Mouse (Mus musculus) cerebellum, adult 11 months (tissue): ENCODE results near the gene Mybbp1a.
A peak's percentile ranks its signal among the peaks of the same experiment; 100 is the strongest.

Experiments used
- DNase-seq: peaks from one replicate; pipeline ENCODE4 v3.0.0; 2022

Mybbp1a gene

DNA sequence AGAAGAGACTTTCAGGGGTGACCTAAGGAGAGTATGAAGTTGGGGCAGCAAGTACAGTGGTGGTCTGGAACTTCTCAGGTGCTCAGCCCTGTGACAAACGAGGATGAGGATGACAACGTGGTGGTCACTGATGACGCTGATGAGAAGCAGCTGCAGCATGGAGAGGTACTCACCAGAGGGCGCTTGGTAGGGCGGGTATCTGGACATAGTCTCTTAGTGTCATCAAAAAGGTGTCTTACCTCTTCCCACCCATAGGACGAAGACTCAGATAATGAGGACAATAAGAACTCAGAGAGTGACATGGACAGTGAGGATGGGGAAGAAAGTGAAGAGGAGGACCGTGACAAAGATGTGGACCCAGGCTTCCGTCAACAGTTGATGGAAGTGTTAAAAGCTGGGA is 6.3 kb downstream of the Mybbp1a start:
- no peak for DNase-seq

- DNase-seq, result no peak
Measured at GRCm38 (mm10) chr11:72452140-72452665, 11.0 kb downstream of the Mybbp1a start.

DNA sequence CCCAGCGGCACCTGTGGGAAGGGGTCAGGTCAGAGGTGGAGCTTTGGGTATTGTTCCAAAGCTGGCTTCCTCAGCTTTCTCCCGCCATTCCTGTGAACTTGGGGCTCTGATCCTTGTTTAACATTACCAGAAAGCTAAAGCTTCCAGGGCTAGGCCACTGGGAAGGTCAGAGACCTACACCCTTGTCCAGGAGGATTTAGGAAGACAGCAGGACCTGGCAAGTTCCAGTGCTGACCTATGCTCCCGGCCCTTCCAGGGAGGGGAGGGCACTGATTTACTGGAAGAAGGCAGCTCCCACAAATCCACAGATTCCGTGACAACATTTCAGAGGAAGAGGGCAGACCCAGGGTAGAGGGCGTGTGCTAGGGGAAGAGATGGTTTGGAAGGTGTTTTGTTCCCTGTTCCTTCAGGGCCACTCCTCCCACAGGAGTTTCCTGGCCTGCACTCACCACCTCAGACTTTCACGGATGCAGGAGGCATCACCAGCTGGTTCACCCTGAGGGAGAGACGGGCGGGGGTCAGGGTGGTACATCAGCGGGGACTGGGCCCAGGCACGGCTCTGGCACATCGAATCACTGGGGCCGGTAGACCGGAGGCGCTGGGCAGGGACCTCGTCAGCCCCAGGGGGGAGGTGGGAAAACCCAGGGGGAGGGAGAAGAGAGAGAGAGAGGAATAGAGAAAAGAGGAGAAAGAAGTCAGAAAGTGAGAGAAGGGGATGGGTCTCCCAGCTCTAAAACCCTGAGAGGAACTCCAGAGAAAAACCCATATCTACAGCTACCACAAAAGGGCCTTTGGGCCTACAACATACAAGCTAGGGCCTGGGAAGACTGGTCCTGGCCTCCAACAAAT is 12.2 kb downstream of the Mybbp1a start:
- DNase-seq, result no peak

DNA sequence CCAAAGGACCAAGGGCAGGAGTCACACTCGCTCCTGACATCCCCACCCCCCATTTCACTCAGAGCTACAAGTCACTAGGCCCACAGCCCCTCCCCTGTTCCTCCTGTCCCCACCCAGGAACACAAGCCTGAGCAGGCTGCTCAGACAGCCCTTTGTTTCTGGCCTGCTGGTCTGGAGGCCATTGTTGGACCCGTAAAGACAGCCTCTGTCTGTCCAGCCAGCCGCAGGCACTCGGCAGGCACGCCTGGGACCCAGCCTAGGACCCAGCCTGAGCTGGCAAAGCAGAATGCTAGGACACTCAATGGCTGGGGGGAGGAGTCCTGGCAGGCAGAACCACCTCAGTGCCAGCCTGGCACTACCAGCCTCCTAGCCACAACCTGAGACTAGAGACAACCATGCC is 14.5 kb downstream of the Mybbp1a start:
- DNase-seq, result peak; percentile 18

DNA sequence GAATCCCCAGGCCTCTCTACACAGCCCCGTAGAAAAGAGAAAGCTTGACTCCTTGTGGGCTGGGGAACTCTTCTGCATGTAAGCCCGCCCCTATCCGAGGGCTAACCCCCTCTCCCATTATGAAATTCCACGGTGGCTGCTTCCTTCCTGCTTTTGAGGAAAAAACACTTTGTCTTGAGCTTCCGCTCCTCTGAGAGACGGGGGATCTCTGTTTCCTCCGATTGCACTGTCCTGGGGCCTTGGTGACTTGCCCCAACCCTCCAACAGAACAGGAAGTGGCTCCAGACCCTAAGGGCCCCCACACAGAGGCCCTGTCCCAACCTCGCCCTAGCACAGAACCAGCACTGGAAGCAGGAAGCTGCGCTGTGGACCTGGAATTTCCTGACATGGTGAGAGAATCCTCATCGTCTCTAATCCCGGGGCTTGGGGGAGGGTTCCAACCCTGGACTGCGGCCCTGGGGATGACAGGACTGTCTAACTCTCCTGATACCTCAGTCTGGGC is 16.9 kb downstream of the Mybbp1a start:
- DNase-seq, result no peak

DNA sequence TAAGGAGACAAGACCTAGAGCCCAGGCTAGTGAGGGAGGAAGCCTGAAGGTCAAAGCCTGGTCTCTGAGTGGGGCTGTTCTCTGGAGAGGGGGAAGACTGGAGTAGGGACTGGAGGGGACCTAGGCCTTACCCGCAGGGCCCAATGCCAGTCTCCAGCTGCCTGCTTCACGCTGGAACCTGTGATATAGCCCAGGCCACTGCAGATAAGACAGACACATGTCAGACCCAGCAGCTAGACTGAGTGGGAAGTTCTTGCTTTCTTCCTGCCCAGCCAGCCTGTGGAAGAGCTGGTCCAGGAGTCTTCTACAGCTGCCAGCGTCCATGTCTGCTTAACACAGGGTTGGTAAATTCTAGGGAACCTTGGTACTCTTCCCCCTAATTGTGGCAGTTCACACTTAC is 17.3 kb downstream of the Mybbp1a start:
- DNase-seq, result no peak

GRCm38 (mm10) chr11:72461500-72461981 is 20.4 kb downstream of the Mybbp1a start:
- no peak for DNase-seq

DNA sequence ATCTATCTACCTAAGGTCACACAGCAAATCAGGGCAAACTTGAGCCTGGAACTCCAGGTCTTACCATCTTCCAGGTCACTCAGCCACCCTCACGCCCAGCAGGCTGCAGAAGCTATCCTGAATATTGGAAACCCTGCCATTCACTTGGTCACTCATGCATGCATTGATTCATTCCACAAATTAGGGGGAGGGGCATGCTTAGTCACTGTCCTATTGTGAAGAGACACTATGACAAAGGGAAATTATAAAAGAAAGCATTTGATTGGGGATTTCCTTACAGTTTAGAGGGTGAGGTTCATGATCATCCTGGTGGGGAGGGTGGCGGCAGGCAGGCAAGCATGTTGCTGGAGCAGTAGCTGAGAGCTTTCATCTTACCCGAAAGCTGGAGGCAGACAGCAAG is 23.7 kb downstream of the Mybbp1a start:
- DNase-seq, result no peak

- DNase-seq, result no peak
Measured at GRCm38 (mm10) chr11:72465978-72466693, 25.0 kb downstream of the Mybbp1a start.

GRCm38 (mm10) chr11:72466694-72467507 is 25.7 kb downstream of the Mybbp1a start:
- no peak for DNase-seq

- DNase-seq, result no peak
Measured at GRCm38 (mm10) chr11:72468525-72468924, 27.4 kb downstream of the Mybbp1a start.

GRCm38 (mm10) chr11:72469217-72469616 is 28.1 kb downstream of the Mybbp1a start:
- no peak for DNase-seq

- DNase-seq, result no peak
Measured at GRCm38 (mm10) chr11:72470004-72470403, 28.8 kb downstream of the Mybbp1a start.

GRCm38 (mm10) chr11:72471381-72471780 is 30.2 kb downstream of the Mybbp1a start:
- no peak for DNase-seq

DNA sequence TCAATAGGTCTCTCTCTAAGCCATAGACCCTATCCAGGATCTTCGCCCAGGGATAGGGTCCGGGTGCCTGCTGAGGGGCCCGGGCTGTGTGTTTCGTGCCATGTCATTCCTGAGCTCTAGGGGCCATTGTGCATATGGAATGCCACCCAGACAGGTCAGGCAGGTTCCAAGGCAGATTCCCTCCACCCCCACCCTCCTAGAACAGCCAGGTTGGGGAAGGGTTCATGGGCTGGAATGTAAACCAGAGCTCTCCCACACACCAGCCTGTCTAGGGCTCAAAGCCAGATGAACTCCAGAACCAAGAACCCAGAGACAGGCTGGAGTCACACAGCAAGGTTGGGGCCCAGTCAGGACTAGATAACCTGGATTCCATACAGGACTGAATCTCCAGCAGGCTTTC is 32.4 kb downstream of the Mybbp1a start:
- DNase-seq, result no peak

DNA sequence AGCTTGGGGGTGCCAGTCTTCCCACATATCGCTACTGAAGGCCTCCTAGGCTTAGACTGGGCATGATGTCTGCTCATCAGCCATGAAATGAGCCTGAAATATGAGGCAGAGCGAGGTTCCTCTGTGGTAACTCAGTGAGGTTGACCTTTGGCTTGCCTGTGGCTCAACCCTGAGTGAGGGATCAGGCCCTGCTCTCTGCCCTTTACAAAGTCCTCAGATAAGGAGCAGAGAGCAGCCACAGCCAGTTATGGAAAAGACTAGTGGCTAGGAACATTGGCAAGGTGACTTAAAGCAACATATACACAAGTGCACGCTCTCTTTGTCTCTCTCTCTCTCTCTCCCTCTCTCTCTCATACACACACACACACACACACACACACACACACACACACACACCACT is 33.8 kb downstream of the Mybbp1a start:
- no peak for DNase-seq

- DNase-seq, result no peak
Measured at GRCm38 (mm10) chr11:72475408-72475807, 34.3 kb downstream of the Mybbp1a start.

DNA sequence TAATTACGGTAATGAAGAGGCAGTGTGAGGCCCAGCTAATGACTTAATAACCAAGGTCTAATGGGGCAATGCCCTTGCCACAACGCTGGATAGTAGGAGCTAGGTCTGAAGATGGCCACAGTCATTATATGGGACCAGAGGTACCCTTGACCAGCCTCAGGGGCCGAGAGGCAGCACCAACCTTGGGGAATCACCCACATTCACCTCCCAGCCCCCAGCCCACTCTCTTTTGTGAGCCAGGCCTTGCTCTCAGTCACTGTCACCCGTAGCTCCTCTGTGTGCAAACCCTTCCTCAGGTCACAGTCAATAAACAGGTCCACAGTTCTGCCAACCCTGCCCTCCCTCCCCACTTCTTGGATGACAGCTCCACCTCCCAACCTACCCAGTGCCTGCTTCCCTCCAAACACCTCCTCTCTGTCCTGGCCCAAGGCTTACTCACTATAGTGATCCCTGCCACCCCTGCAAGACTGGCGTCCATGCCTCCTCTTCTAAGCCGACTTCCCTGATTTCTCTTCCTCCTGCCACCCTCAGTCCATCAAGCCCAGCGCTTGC is 35.0 kb downstream of the Mybbp1a start:
- DNase-seq, result no peak

DNA sequence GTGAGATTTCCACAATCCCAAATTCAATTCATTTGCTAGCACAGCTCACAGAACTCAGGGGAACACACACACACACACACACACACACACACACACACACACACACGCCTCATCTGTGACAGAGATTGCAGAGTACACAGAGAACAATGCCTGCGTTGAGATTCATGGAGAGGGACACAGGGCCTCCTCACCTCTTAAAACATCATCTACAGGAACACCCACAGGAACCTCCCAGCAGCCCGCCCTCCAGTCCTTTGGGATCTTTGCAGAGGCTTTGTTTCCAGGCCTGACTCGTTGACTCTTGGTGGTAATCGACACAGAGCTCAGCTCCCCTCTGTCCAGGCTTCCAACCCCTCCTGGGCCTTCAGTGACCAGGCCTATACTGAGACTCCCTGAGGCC is 36.0 kb downstream of the Mybbp1a start:
- no peak for DNase-seq

GRCm38 (mm10) chr11:72477653-72478052 is 36.5 kb downstream of the Mybbp1a start:
- DNase-seq, result no peak

DNA sequence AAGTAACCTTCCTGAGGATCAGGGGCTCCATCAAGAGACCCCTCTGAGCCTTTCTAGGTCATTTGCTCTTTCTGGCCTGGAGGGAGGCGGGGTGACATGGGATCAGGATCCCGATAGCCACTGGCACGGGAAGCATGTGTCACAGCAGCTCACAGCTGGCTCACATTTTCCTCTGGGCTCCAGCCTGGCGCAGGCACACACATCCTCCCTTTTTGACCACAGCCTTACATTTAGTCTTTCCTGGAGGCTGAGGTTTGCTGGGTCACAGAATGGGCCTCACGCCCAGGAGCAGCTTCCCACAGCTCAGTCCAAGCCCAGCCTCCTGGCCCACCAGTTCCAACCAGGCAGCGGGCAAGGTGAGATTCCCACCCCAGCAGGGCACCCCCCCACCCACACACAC is 37.1 kb downstream of the Mybbp1a start:
- DNase-seq, result no peak

- DNase-seq, result no peak
Measured at GRCm38 (mm10) chr11:72479499-72479898, 38.3 kb downstream of the Mybbp1a start.

- DNase-seq, result no peak
Measured at GRCm38 (mm10) chr11:72481313-72481712, 40.2 kb downstream of the Mybbp1a start.
